Mouse (Mus musculus): Measurements from ENCODE around the gene Ccl1. TPM values are rescaled to one million over a fixed set of nuclear protein-coding genes. Genes with fewer than 3 reads are reported as not detected.

Ccl1 gene
- polyA plus RNA-seq, 1 experiment from 2014 or later = not detected

- Histone ChIP-seq H3K9ac (no peak overlapping the region), H3K36me3 (no peaks in the 10 kb centered on the region), H3K4me1 (no peaks in the 10 kb centered on the region), H3K9me3 (no peaks in the 10 kb centered on the region), H3K4me3 (no peak overlapping the region), H3K27ac (replicated peaks) (no peak overlapping the region), H3K4me2 (no peak overlapping the region), H3K27me3 (replicated peaks) (peaks cover 4% of the 10 kb centered on the region; the same call in 1 of the 2 replicates)
- WGBS = 71% methylated on average over 6 of the region's 6 CpGs
- ATAC-seq (ENCODE audit: extremely low read depth, insufficient number of reproducible peaks, low FRiP score, low TSS enrichment) = no peak
Measured at GRCm38 (mm10) chr11:82205221-82205620, 100.3 kb downstream of the Ccl1 start.

- H3K4me3 ChIP-seq = no peak overlapping the region
- H3K27me3 ChIP-seq (replicated peaks) = 0 out of 2 replicates have a peak, but pooled peaks cover 4% of the 10 kb centered on the region
- WGBS = 77% methylated on average over 3 of the region's 3 CpGs
- H3K36me3 ChIP-seq = no peaks in the 10 kb centered on the region
- no peaks in the 10 kb centered on the region for H3K4me1 ChIP-seq
- H3K9ac ChIP-seq = no peak overlapping the region
- no peak overlapping the region for H3K4me2 ChIP-seq
- H3K9me3 ChIP-seq = no peaks in the 10 kb centered on the region
- H3K27ac ChIP-seq (replicated peaks) = no peak overlapping the region
- ATAC-seq (ENCODE audit: extremely low read depth, insufficient number of reproducible peaks, low FRiP score, low TSS enrichment) = no peak
Measured at GRCm38 (mm10) chr11:82203706-82204105, 101.8 kb downstream of the Ccl1 start.

GRCm38 (mm10) chr11:82197774-82198173, 107.7 kb downstream of the Ccl1 start:
- H3K36me3 ChIP-seq = no peaks in the 10 kb centered on the region
- H3K27ac ChIP-seq (replicated peaks) = no peak overlapping the region
- no peaks in the 10 kb centered on the region for H3K4me1 ChIP-seq
- H3K27me3 ChIP-seq (replicated peaks) = peaks cover 12% of the 10 kb centered on the region; the same call in 1 of the 2 replicates
- ATAC-seq (ENCODE audit: extremely low read depth, insufficient number of reproducible peaks, low FRiP score, low TSS enrichment) = no peak
- H3K9ac ChIP-seq = no peak overlapping the region
- WGBS = 64% methylated on average over 3 of the region's 3 CpGs
- H3K4me2 ChIP-seq = no peak overlapping the region
- no peak overlapping the region for H3K4me3 ChIP-seq
- no peaks in the 10 kb centered on the region for H3K9me3 ChIP-seq

GRCm38 (mm10) chr11:82194980-82195379, 110.5 kb downstream of the Ccl1 start:
- Histone ChIP-seq H3K27ac (replicated peaks) (no peak overlapping the region), H3K27me3 (replicated peaks) (peaks cover 7% of the 10 kb centered on the region; the same call in 1 of the 2 replicates), H3K9ac (no peak overlapping the region), H3K9me3 (no peaks in the 10 kb centered on the region), H3K4me3 (no peak overlapping the region), H3K4me2 (no peak overlapping the region), H3K4me1 (no peaks in the 10 kb centered on the region), H3K36me3 (no peaks in the 10 kb centered on the region)
- no peak for ATAC-seq (ENCODE audit: extremely low read depth, insufficient number of reproducible peaks, low FRiP score, low TSS enrichment)
- WGBS = 48% methylated on average over 2 of the region's 2 CpGs

GRCm38 (mm10) chr11:82193826-82194225, 111.7 kb downstream of the Ccl1 start:
- Histone ChIP-seq H3K9me3 (no peaks in the 10 kb centered on the region), H3K27me3 (replicated peaks) (peaks cover 7% of the 10 kb centered on the region; the same call in 1 of the 2 replicates), H3K4me1 (no peaks in the 10 kb centered on the region), H3K4me3 (no peak overlapping the region), H3K36me3 (no peaks in the 10 kb centered on the region), H3K27ac (replicated peaks) (no peak overlapping the region), H3K4me2 (no peak overlapping the region), H3K9ac (no peak overlapping the region)
- WGBS = 78% methylated on average over 9 of the region's 9 CpGs
- ATAC-seq (ENCODE audit: extremely low read depth, insufficient number of reproducible peaks, low FRiP score, low TSS enrichment) = no peak

GRCm38 (mm10) chr11:82189782-82190563, 115.5 kb downstream of the Ccl1 start:
- H3K4me3 ChIP-seq = no peak overlapping the region
- H3K4me1 ChIP-seq = no peaks in the 10 kb centered on the region
- WGBS = 72% methylated on average over 13 of the region's 13 CpGs
- H3K36me3 ChIP-seq = no peaks in the 10 kb centered on the region
- H3K27ac ChIP-seq (replicated peaks) = no peak overlapping the region
- no peak overlapping the region for H3K4me2 ChIP-seq
- ATAC-seq (ENCODE audit: extremely low read depth, insufficient number of reproducible peaks, low FRiP score, low TSS enrichment) = no peak
- H3K9me3 ChIP-seq = no peaks in the 10 kb centered on the region
- H3K27me3 ChIP-seq (replicated peaks) = peaks cover 9% of the 10 kb centered on the region; the same call in 1 of the 2 replicates
- H3K9ac ChIP-seq = no peak overlapping the region

GRCm38 (mm10) chr11:82185684-82186083, 119.8 kb downstream of the Ccl1 start:
- H3K4me3 ChIP-seq = no peak overlapping the region
- H3K9ac ChIP-seq = no peak overlapping the region
- no peaks in the 10 kb centered on the region for H3K4me1 ChIP-seq
- H3K27ac ChIP-seq (replicated peaks) = no peak overlapping the region
- WGBS = 77% methylated on average over 3 of the region's 3 CpGs
- no peak for ATAC-seq (ENCODE audit: extremely low read depth, insufficient number of reproducible peaks, low FRiP score, low TSS enrichment)
- H3K4me2 ChIP-seq = no peak overlapping the region
- no peaks in the 10 kb centered on the region for H3K36me3 ChIP-seq
- H3K9me3 ChIP-seq = no peaks in the 10 kb centered on the region
- peaks cover 14% of the 10 kb centered on the region; the same call in 1 of the 2 replicates for H3K27me3 ChIP-seq (replicated peaks)

GRCm38 (mm10) chr11:82183281-82183935, 122.1 kb downstream of the Ccl1 start:
- Histone ChIP-seq H3K36me3 (no peaks in the 10 kb centered on the region), H3K27ac (replicated peaks) (no peak overlapping the region), H3K4me1 (no peaks in the 10 kb centered on the region), H3K27me3 (replicated peaks) (peaks cover 35% of the 10 kb centered on the region), H3K9me3 (no peaks in the 10 kb centered on the region), H3K4me3 (no peak overlapping the region), H3K9ac (no peak overlapping the region), H3K4me2 (no peak overlapping the region)
- 46% methylated on average over 6 of the region's 6 CpGs for WGBS
- ATAC-seq (ENCODE audit: extremely low read depth, insufficient number of reproducible peaks, low FRiP score, low TSS enrichment) = no peak

- Histone ChIP-seq H3K36me3 (no peaks in the 10 kb centered on the region), H3K4me2 (no peak overlapping the region), H3K4me1 (no peaks in the 10 kb centered on the region), H3K27ac (replicated peaks) (no peak overlapping the region), H3K27me3 (replicated peaks) (peaks cover 41% of the 10 kb centered on the region), H3K4me3 (no peak overlapping the region), H3K9me3 (no peaks in the 10 kb centered on the region), H3K9ac (no peak overlapping the region)
- WGBS = 72% methylated on average over 6 of the region's 6 CpGs
- ATAC-seq (ENCODE audit: extremely low read depth, insufficient number of reproducible peaks, low FRiP score, low TSS enrichment) = no peak
Measured at GRCm38 (mm10) chr11:82182401-82182800, 123.1 kb downstream of the Ccl1 start.

- Histone ChIP-seq H3K27me3 (replicated peaks) (peaks cover 41% of the 10 kb centered on the region), H3K9ac (no peak overlapping the region), H3K9me3 (no peaks in the 10 kb centered on the region), H3K4me3 (no peak overlapping the region), H3K4me1 (no peaks in the 10 kb centered on the region), H3K36me3 (no peaks in the 10 kb centered on the region), H3K4me2 (no peak overlapping the region), H3K27ac (replicated peaks) (no peak overlapping the region)
- 74% methylated on average over 8 of the region's 8 CpGs for WGBS
- no peak for ATAC-seq (ENCODE audit: extremely low read depth, insufficient number of reproducible peaks, low FRiP score, low TSS enrichment)
Measured at GRCm38 (mm10) chr11:82181331-82181730, 124.2 kb downstream of the Ccl1 start.

GRCm38 (mm10) chr11:82178161-82178560, 127.3 kb downstream of the Ccl1 start:
- Histone ChIP-seq H3K36me3 (no peaks in the 10 kb centered on the region), H3K9ac (no peak overlapping the region), H3K4me1 (no peaks in the 10 kb centered on the region), H3K27me3 (replicated peaks) (peaks cover 31% of the 10 kb centered on the region), H3K4me2 (no peak overlapping the region), H3K4me3 (no peak overlapping the region), H3K27ac (replicated peaks) (no peak overlapping the region), H3K9me3 (no peaks in the 10 kb centered on the region)
- no peak for ATAC-seq (ENCODE audit: extremely low read depth, insufficient number of reproducible peaks, low FRiP score, low TSS enrichment)
- 57% methylated on average over 5 of the region's 5 CpGs for WGBS
